Mouse (Mus musculus) regulatory T cell (primary cell): ENCODE data around the gene R3hdm2.

Experiments
- in situ Hi-C: fragments of 300-600 bp; cut with MboI, MseI; formaldehyde crosslinking; loops from one replicate; pipeline ENCODE4 v1.15.1; 2025; ENCODE audit warnings: high pct_unique_total_duplicates

Gene R3hdm2

GRCm38 (mm10) chr10:127380251-127380691 is at the start of gene R3hdm2:
R3hdm2 (plus strand) TSS chr10:127380327.
- in situ Hi-C loops: no loop called here

- in situ Hi-C loops: no loop called here
These were observed 47.8 kb upstream of the R3hdm2 start for GRCm38 (mm10) chr10:127332211-127332874.

- in situ Hi-C loops: no loop called here
These were observed 47.0 kb upstream of the R3hdm2 start for GRCm38 (mm10) chr10:127333152-127333551.

- in situ Hi-C loops: no loop called here
These were observed 44.9 kb upstream of the R3hdm2 start for GRCm38 (mm10) chr10:127335271-127335670.

- in situ Hi-C loops: no loop called here
These were observed 43.2 kb upstream of the R3hdm2 start for GRCm38 (mm10) chr10:127336952-127337351.

- in situ Hi-C loops: no loop called here
These were observed 42.5 kb upstream of the R3hdm2 start for GRCm38 (mm10) chr10:127337536-127338099.

GRCm38 (mm10) chr10:127338930-127339682 is 41.0 kb upstream of the R3hdm2 start:
- in situ Hi-C loops: no loop called here

- in situ Hi-C loops: no loop called here
These were observed 40.2 kb upstream of the R3hdm2 start for GRCm38 (mm10) chr10:127339683-127340576.

- in situ Hi-C loops: no loop called here
These were observed 39.4 kb upstream of the R3hdm2 start for GRCm38 (mm10) chr10:127340577-127341359.

GRCm38 (mm10) chr10:127341360-127341690 is 38.8 kb upstream of the R3hdm2 start:
- in situ Hi-C loops: no loop called here

- in situ Hi-C loops: no loop called here
These were observed 38.1 kb upstream of the R3hdm2 start, which contains the start of gene Gli1 for GRCm38 (mm10) chr10:127341891-127342639. Gli1 (minus strand) TSS chr10:127341974.

- in situ Hi-C loops: no loop called here
These were observed 37.1 kb upstream of the R3hdm2 start for GRCm38 (mm10) chr10:127343029-127343428.

- in situ Hi-C loops: no loop called here
These were observed 34.0 kb upstream of the R3hdm2 start for GRCm38 (mm10) chr10:127346173-127346572.

GRCm38 (mm10) chr10:127348957-127349356 is 31.2 kb upstream of the R3hdm2 start:
- in situ Hi-C loops: no loop called here

- in situ Hi-C loops: no loop called here
These were observed 30.3 kb upstream of the R3hdm2 start for GRCm38 (mm10) chr10:127349810-127350209.

GRCm38 (mm10) chr10:127350594-127351284 is 29.4 kb upstream of the R3hdm2 start:
- in situ Hi-C loops: no loop called here

GRCm38 (mm10) chr10:127351285-127351595 is 28.9 kb upstream of the R3hdm2 start:
- in situ Hi-C loops: no loop called here

- in situ Hi-C loops: no loop called here
These were observed 28.4 kb upstream of the R3hdm2 start for GRCm38 (mm10) chr10:127351719-127352118.

- in situ Hi-C loops: no loop called here
These were observed 27.9 kb upstream of the R3hdm2 start for GRCm38 (mm10) chr10:127352187-127352586.

- in situ Hi-C loops: no loop called here
These were observed 27.4 kb upstream of the R3hdm2 start for GRCm38 (mm10) chr10:127352766-127353165.
